Mouse (Mus musculus): ENCODE results near the gene Fezf2.

Fezf2 gene

DNA sequence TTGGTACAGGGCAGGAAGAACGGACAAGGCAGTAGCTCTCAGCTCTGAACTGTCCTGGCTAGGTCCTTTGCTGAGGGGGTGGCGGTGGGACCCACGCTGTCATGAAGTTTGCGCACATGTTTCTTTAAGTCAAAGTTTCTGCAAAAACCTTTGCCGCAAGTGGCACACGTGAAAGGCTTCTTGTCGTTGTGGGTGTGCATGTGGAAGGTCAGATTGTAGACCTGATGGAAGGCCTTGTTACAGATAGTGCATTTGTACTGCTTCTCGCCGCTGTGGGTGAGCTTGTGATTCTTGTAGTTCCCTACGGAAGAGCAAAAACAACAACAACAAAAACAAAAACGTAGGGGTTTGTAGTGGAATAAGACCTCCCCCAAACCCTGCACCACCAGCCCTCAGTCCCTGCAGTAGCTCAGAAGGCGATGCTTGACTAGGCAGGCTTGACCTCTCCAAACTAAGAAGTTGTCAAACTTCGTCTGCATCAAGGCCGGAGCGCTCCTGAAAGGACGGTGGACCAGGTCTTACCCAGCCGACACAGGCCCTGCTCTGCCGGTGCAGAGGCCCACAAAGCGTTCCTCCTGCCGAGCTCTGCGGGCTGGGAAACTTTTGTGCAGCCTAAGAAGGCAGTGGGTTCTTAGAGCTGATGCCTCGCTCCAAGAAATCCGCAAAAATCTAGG is 5.4 kb downstream of the Fezf2 start:
- DNase-seq (ENCODE audit: low spot score in 2 of 2): no peak

DNA sequence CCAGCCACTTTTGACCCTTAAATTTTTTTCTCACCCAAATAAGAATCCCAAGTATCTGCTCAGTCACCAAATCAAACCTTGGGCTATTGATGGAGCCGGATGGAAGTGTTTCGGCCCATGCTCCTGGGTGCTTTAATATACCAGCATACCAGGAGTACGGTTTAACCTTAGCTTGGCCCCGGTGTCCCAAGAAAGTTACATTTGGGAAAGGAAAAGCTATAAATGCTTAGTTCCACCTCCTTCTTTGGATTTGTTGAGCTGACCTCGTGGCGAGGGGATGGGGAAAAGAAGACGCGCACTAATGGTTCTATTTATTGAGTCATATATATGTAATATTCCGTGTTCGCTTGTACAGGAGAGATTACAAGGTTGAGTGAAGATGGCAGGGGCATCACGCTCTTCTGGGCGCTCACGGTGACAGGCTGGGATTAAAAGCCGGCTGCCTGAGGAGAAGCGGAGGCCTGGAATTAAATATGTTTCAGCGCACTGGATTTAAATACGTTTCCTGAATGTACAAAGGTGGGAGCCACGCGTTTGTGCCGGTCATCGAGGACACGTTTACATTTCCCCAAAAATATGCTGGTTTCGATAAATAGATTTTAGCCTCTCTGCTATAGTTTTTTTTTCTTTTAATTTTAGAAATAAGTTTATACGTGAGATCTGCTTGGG is 6.1 kb downstream of the Fezf2 start:
- no peak for DNase-seq (ENCODE audit: low spot score in 2 of 2)

DNA sequence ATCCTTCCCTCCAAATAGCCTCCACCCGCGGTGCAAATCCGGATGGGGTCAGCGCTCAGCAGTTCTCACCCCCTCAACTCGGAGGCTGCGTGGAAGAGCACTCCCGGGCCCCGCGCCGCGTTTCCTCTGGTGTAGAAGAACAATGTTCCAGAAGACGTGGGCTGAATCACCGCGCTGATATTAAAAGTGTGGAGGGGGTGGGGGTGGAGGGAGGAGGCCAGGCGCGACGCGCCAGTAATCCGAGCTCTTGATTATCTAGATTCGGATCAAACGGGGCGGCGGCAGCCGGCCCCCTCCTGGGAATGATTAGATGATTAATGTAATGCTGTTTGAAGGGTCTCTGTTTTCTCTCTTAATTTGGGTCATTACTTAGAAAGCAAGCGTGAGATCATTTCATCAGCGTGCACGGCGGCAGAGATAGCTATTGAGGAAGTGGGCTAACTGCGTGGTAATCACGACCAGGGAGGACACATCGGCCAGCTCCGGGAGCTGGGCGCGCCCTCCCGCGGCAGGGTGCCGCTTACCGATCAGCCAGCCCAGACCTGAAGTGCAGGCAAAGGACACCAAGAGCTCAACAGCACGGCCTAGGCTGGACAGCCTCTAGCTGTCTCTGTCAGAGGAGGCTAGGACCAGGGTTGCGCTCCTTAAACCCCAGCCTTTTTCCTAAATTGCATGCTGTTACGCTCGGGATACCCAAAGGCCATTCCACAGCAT is 6.8 kb downstream of the Fezf2 start:
- peak; percentile 16 to 34 for DNase-seq (ENCODE audit: low spot score in 2 of 2)

DNA sequence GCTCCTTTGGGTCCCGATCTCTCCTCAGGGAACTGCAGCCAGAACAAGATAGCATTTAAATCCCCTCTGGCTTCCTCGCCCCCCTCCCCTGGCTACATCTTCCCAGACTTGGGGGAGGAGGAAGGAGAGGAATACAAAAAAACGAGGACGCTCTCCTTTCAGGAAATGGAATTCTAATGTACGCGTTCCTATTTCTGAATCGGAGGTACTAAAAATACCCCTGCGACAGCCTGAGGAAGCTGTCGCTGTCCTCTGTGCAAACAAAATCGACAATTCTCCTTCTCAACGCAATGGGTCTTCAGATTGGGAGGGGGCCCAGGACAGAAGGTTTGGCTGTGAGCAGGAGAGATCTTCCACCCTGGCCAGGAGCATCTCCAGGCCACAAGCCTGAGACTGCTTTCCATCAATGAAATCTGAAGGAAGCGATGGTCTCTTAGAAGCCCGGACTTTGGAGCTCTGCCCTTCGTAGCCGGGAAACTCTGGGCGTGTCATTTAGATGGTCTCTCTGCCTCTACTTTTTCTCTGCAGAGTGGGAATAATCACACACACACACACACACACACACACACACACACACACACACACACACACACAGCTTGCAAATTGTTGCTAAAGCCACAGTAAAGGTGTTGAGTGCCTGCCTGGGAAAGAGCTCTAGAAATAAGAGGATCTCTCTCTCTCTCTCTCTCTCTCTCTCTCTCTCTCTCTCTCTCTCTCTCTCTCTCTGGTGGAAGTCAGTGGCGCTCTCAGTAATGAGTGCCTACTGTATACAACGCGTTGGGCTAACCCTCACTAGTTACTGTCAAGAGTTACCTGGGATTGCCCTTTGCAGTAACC is 7.5 kb downstream of the Fezf2 start:
- DNase-seq (ENCODE audit: low spot score in 2 of 2): peak; percentile 21 to 47

DNA sequence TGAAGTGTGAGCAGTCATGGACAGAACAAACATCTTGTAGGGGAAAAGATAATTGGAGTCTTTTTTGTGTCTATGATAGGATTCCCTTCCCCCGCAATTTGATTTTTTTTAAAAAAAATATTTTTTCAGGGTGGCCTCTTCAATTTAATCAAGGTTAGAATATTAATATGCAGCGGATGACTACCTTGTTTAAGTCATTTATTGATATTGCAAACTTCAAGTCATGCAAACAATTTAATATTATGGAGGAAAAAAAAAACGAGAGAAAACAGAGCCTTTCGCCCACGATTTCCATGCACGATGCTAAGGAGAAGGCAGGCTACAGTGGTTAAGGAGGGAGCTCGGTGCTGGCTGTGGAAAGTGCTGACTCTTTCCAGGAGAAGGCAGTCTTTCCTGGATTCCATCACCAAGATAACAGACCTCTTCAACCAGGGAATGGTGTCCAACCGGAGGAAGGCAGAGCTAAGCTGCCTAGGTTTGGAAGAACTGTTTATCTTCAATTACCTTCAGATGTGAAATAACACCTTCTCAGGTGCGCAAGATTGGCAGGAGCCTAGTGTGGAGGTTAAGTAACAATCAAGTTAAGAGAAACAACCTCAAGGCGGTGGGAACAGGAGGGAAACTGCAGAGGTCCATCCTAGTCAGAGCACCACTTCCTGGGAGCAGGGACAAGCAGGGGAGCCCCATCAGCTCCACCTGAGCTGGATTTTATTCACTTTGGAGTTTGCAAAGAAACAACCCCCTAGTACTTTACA is 9.0 kb downstream of the Fezf2 start:
- DNase-seq (ENCODE audit: low spot score in 2 of 2): no peak

DNA sequence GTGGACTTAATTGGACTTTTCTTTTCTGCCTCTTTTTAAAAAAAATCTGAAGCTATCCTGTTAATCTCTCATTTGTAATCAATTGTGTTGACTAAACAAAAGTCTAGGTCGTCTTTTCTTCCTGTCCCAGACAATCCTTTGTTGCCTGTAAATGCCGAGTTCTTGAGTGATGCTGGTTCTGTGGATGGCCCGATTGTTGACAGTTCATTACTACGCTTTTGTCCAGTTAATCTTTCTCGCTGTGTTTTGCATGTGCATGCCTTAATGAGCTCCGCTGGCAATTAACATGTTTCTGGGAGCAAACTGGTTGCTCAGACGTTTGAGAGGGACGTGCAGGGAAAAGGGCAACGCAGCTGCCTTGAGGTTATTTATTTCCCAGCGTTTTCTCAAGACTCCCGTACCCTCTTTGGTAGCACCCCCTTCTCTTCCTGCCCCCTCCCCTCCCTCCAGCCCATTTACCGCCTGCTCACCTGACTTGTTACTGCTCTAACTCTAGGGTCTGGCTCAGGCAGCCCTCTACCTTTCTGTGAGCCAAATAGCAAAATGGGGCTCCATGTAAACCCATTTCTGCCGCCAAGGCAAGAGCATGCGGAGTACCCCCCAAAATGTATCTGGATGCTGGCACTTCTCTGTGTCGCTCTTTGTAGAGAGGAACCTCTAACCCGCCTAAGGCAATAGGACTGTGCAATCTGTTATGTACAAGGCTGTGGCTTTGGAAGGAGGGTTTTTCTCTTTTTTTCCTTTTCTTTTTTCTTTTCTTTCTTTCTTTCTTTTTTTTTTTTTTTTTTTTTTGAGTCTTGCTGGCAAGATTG is 9.8 kb downstream of the Fezf2 start:
- peak in 1 of 2 experiments; percentile 19 for DNase-seq (ENCODE audit: low spot score in 2 of 2)

DNA sequence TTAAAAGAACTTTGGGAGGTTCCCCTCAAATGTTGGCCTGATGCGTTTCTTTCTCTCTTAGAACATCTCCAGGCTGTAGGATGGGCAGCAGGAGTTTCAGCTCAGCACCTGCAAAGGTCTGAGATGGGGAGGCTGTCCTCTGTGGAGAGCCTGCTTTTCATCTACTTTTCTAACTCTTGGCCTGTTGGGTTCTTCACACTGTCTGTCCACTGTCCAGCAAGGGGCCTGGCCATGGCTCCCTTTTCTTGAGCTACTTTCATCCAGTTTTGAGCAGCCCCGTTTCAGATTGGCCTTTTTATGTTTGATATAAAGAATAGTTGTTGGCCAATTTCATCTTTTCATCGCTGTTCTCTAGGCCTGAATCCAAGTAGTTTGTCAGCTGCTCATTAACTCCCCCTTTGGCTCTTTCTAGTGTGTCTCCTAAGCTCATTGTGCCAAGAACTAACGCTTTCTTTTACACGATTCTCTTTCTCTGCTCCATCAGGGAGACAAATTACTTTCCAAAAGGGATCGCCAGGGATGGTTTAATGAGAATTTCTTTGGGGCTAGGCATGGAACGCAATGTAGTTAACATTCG is 10.5 kb downstream of the Fezf2 start:
- DNase-seq (ENCODE audit: low spot score in 2 of 2): peak; percentile 17 to 43

DNA sequence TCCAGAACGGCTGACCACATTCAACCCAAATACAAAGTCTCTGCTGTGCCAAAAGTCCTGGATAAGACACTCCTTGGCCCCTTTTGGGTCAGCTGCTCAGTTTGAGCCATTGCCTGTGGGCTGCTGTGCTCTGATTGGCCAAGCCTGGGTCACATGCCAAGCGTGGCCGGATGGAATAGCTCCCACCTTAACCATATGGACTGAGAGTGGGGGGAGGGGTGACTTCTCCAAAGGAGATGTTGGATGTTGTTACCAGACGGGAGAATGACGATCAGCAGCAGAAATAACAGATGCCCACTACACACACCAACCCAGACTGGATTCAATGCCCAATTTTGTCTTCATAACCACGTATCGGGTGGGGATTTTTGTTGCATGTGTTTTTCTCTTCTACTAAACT is 13.1 kb downstream of the Fezf2 start:
- no peak for DNase-seq (ENCODE audit: low spot score in 2 of 2)

DNA sequence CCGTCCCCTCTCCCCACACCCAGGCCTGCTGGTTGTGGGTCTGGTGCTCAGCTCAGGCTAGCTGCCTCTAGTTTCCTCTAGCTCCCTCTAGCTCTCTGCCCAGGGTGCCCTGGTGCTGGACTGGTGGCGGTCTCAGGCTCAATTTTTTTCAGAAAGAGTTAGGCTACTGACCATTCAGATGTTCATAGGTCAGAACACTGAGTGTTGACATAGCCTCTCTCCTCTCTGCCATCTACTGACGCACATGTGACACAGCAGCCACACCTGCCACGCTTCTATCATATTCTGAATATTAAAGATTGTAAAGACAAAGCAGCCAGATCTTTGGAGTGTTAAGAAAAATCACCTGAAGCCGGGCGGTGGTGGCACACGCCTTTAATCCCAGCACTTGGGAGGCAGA is 14.4 kb downstream of the Fezf2 start:
- DNase-seq (ENCODE audit: low spot score in 2 of 2): no peak

DNA sequence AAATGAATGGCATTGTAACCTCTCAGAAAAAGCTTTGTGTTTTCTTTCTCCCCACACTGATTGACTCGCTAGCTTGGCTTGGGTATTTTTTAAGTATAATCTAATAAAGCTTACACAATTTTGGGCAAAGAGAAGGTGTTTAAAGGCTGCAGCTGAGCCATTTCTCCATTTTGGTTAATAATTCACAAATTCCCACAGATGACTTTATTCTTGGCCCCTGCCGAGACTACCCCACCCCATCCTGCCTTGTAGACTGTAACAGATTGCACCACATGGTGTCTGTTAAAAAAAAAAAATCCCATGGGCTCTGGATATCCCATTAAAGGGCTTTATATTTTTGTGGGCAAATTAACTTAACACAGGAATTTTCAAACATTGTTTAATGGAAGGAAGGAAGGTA is 44.9 kb downstream of the Fezf2 start:
- no peak for DNase-seq (ENCODE audit: low spot score in 2 of 2)

DNA sequence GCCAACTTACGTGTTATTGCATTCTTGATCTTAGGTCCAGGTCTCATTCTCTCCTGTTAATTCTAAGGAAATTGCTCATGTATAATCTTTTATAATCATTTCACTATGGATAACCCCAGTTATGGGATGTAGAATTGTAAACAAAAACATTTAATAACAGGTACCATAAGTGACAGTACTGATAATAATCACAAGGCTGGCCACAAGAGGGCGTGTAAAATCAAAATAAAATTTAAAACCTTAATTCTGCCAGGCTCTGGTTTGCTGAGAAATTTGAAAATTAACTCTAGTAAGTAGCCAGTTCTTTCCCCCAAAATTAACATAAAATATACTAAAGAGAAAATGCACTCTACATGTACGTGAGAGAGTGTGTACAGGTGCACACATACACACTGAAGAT is 47.3 kb downstream of the Fezf2 start:
- DNase-seq (ENCODE audit: low spot score in 2 of 2): peak in 1 of 2 experiments; percentile 49

DNA sequence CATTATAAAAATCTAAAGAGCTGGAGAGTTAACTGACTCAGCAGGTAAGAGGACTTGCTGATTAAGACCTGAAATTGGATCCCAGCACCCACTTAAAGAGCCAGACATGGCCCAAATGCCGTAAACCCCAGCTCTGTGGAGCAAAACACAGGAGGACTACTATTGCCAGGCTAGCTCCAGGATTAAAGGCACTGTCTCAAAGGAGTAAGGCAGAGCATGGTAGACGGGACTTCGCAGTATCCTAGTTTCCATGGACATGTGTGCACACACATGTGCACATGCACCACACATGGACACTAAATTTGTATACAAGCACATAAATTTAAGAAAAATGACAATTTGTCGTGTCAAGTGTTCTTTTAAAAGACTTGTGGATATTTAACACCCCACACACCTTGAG is 47.7 kb downstream of the Fezf2 start:
- no peak for DNase-seq (ENCODE audit: low spot score in 2 of 2)

DNA sequence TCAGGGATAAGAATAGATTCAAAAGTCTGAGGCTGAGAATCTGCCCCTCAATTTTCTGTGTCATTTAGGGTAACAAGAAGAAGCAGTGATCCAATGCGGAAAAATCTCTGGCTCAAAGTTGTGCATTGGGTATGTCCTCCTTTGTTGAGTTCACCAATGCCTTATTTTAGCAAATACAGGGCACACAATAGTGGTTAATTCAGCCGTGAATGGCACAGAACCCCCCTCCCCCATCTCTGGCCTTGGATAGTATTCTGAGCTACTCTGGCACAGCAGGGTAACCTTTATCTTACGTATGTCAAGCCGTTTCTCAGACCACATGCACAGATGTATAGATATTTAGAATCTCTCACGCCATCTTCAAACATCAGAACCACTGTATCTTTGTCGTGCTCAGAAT is 48.3 kb downstream of the Fezf2 start:
- DNase-seq (ENCODE audit: low spot score in 2 of 2): no peak

DNA sequence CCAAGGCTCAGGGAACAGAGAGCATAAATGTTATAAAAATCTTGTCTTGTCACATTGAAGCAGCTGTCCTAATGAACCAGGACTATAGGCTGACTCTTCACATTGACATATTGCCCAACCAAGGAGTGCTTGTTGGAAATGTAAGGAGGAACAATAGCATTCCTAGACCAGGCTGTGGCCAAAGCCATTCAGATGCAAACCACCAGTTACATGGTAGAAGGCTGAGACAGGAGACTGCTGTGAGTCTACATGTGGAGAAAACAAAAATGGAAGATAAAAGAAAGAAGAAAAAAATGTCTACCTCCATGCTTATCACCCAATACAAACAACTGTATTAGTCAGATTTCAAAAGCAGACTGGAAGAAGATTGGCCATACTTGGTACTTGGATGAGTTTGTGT is 48.8 kb downstream of the Fezf2 start:
- DNase-seq (ENCODE audit: low spot score in 2 of 2): no peak

DNA sequence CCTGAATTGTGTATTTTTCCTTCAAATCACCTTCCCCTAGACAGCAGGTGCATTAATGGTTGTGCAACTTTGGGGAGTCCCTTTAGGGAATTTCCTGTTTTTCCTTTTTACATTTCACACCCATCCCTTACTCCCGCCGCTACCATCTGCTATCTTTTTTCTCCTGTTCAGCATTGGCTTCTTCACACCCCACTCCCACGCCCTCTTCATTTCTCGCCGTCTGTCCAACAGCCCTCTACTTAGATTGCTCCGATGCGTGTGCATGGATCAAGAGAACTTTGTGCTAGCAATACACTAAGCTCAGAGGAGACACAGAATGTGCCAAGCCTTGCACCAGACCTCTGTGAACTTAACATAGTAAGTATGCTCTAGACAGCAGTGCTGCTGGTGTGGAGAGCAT is 51.6 kb downstream of the Fezf2 start:
- peak; percentile 77 to 85 for DNase-seq (ENCODE audit: low spot score in 2 of 2)
